Mouse (Mus musculus) midbrain, embryonic 10.5 days (tissue): ENCODE results near the gene Gnl3. TPM values are rescaled to one million over a fixed set of nuclear protein-coding genes. Genes with fewer than 3 reads are reported as not detected.
A peak's percentile ranks its signal among the peaks of the same experiment; 100 is the strongest.

ENCODE experiments used
- DNase-seq: peaks from one replicate; pipeline ENCODE4 v3.0.0-alpha.2; 2017; ENCODE audit warnings: low spot score
- H3K27ac ChIP-seq: fragments of 300-500 bp; sonication (generic); replicated peaks from 2 replicates; pipeline ENCODE4 v1.5.1; 2016; ENCODE audit warnings: mild to moderate bottlenecking
- H3K27me3 ChIP-seq: fragments of 300-500 bp; sonication (generic); 2 replicates; pipeline ENCODE4 v1.6.1; 2016; ENCODE audit warnings: low read depth, mild to moderate bottlenecking; ENCODE audit not compliant: poor library complexity, severe bottlenecking
- H3K36me3 ChIP-seq: fragments of 300-500 bp; sonication (generic); 2 replicates; pipeline ENCODE4 v1.6.1; 2016; ENCODE audit warnings: mild to moderate bottlenecking, moderate library complexity
- H3K4me1 ChIP-seq: fragments of 300-500 bp; sonication (generic); 2 replicates; pipeline ENCODE4 v1.6.1; 2016
- H3K4me3 ChIP-seq: fragments of 300-500 bp; sonication (generic); 2 replicates; pipeline ENCODE4 v1.5.1; 2016; ENCODE audit warnings: mild to moderate bottlenecking, moderate library complexity
- H3K9me3 ChIP-seq: fragments of 300-500 bp; sonication (generic); replicated peaks from 2 replicates; pipeline ENCODE4 v1.6.1; 2016; ENCODE audit warnings: mild to moderate bottlenecking
- WGBS: fragments of 180-500 bp; shearing (Covaris S2); methylation state at CpG from one replicate; pipeline ENCODE4 v1.1.7; 2016; 5-methylcytosine and 5-hydroxymethylcytosine counted together
- polyA plus RNA-seq: library from polyadenylated mRNA; unstranded; fragments of >200 nt; fragmentation: Nextera tagmentation; extraction: Ambion mirVana; gene quantifications from 2 replicates; pipeline ENCODE4 v1.2.1, GENCODE M21; 2016

The Gnl3 gene
- polyA plus RNA-seq, 1 experiment from 2014 or later = 121 TPM

DNA sequence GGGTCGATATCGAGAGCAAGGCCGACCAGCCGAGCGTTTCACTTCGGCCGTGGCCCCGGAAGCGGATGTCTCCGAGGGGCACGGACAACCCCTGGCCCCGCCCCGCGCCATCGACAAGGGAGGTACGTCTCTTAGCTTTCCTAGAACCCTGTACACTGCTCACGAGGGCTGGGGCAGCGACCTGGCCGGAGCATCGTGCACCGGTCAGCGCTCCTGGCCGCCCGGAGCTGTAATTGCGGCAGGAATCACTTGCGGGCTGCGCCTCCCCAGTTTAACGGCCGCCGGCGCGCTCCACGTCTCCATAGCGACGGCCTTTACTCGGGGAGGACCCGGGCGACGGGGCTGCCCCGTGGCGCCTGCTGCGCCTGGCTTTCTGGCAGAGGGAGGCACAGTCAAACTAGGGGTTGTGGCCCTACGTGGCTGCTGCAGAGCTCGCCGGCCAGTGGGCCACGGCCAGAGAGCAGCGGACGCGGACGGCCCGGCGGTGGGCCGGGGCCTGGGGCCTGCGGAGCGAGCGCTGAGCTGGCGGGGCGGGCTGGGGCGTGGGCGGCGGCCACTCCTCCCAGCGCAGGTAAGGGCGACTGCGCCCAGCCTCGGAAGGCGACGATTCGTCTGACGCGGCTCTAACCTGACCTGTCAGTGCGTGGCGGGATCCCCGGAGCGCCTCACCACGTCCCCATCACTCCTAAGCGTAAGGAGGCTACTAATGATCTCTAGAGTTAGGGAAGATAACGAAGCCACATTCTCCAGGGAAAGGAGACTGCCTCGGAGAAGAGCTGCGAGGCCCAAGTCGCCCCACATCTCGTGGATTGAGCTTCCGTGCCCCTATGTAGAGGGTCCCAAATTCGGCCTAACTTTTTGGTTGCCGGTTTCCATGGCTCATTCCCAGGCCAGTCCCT lies 17.4 kb downstream of the Gnl3 start, which contains the start of the genes Glt8d1 and Spcs1:
Glt8d1 (plus strand) TSS at position 94 of the 899 bp plus-strand sequence.
Spcs1 (minus strand) TSS at position 366 of the 899 bp plus-strand sequence.
- Histone ChIP-seq H3K36me3 (peaks cover 28% of the 10 kb centered on the region), H3K27me3 (no peaks in the 10 kb centered on the region), H3K4me1 (peaks cover 21% of the 10 kb centered on the region), H3K27ac (peak within 1 kb of the TSS; percentile 93), H3K9me3 (no peaks in the 10 kb centered on the region), H3K4me3 (peak within 1 kb of the TSS; percentile 98)
- WGBS = under 1% methylated on average over 81 of the region's 84 CpGs
- DNase-seq = peak; percentile 88

DNA sequence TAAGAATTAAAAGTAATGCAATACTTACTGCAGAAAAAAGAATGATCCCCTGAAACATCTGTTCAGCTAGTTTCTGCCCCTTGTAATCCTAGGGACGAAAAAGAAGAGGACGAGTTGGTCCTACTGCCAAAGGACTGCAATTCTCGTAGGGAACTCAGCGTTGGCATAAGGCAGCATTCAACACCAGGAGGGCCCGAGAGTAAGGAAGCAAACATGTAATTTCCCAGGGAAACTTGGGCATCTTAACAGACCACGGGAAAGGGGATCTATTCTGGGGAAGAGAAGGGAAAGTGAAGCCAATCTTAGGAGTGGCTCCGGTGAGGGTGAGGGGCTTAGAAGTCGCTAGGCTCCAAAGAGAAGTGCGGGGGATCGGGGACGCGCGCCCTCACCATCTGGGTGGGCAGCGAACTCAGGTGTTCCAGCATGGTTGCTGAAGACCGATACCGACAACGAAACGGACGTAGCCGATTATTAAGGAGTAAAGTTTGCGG lies 18.1 kb downstream of the Gnl3 start:
- no peak for DNase-seq
- H3K4me3 ChIP-seq = peak overlapping the region; percentile 98
- WGBS = under 1% methylated on average over 21 of the region's 21 CpGs
- H3K4me1 ChIP-seq = peaks cover 21% of the 10 kb centered on the region
- H3K36me3 ChIP-seq = peaks cover 24% of the 10 kb centered on the region
- no peaks in the 10 kb centered on the region for H3K27me3 ChIP-seq
- peak overlapping the region; percentile 93 for H3K27ac ChIP-seq
- H3K9me3 ChIP-seq = no peaks in the 10 kb centered on the region

DNA sequence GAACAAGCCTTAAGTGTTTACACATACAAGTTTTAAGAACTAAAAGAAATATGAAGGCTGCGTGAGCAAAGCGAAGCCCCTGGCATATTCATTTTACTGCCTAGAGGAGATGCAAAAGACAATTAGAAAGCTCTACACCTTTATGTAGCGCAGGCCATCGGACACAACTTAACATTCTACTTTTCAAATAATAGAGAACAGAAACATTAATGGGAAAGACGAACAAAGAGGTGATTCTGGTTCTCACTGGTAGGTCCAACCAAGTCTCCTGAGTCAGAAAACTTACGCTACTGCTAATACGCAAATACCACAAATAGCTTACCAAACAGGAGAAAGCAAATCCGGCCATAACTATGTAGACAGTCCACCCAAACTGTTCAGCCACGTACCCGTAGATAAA lies 18.6 kb downstream of the Gnl3 start:
- 68% methylated on average over 10 of the region's 10 CpGs for WGBS
- no peak for DNase-seq
- Histone ChIP-seq H3K36me3 (peaks cover 24% of the 10 kb centered on the region), H3K4me3 (peak overlapping the region; percentile 98), H3K4me1 (peaks cover 21% of the 10 kb centered on the region), H3K27me3 (no peaks in the 10 kb centered on the region), H3K27ac (peak overlapping the region; percentile 93), H3K9me3 (no peaks in the 10 kb centered on the region)

DNA sequence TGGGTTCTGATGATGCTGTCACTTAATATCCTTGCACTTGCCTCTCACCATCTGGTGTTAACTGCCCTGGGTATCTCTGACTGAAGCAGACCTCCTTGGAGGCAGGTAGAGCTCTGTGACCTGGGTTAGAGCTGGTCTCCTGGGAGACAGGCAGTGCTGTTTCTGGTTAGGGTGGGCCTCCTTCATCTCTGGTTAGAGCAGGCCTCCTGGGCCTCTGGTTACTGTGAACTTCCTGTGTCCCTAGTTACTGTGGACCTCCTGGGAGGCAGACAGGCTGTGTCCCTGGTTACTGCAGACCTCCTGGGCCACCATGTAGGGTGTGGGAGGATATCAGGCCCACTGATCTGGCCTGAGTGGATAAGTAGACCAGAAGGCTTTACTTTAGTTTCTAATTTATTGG lies 22.5 kb downstream of the Gnl3 start:
- Histone ChIP-seq H3K9me3 (no peaks in the 10 kb centered on the region), H3K4me3 (no peak overlapping the region), H3K27me3 (no peaks in the 10 kb centered on the region), H3K4me1 (peaks cover 10% of the 10 kb centered on the region), H3K27ac (no peak overlapping the region), H3K36me3 (peaks cover 24% of the 10 kb centered on the region)
- DNase-seq = no peak

DNA sequence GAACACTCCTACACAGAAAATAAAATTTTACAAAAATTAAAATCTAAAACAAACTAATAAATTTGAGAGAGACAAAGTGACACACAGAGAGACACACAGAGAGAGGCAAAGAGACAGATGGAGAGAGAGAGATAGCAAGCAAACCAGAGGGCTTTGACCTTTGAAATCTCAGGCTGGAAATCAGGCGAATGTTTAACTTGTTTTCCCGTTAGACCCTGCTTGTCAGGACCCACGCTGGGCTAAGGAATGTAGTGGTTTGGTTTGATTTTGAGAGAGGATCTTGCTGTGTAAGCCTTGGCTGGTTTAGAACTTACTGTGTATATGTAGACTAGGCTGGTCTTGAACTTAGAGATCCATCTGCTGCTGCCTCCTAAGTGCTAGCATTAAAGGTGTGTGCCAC lies 42.7 kb downstream of the Gnl3 start:
- no peaks in the 10 kb centered on the region for H3K9me3 ChIP-seq
- no peak for DNase-seq
- H3K4me1 ChIP-seq = no peaks in the 10 kb centered on the region
- 85% methylated on average over 3 of the region's 3 CpGs for WGBS
- H3K36me3 ChIP-seq = peaks cover 50% of the 10 kb centered on the region
- H3K27ac ChIP-seq = no peak overlapping the region
- H3K4me3 ChIP-seq = no peak overlapping the region
- H3K27me3 ChIP-seq = no peaks in the 10 kb centered on the region

DNA sequence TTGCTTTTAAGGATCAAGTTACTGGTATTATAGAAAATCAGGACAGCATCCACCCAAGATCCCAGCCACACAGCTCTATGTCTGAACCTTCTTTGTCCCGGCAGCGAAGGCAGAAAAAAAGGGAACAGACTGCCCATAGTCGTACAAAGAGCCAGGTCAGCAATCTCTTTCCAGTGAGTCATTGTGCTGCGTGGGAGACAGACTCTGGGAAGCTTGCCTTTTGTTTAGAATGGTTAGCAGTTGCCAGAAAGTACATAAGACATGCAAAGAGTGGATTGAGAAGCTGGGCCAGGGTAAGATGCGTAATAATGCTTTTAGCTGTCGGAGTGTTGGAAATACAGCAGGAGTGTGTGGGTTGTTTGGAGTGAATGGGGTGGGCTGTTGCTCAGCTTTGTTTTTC lies 44.7 kb downstream of the Gnl3 start:
- H3K36me3 ChIP-seq = peaks cover 52% of the 10 kb centered on the region
- no peak for DNase-seq
- H3K27ac ChIP-seq = peak overlapping the region; percentile 42; the same call in 1 of the 2 replicates
- H3K4me3 ChIP-seq = no peak overlapping the region
- no peaks in the 10 kb centered on the region for H3K27me3 ChIP-seq
- WGBS = 78% methylated on average over 6 of the region's 6 CpGs
- H3K4me1 ChIP-seq = no peaks in the 10 kb centered on the region
- no peaks in the 10 kb centered on the region for H3K9me3 ChIP-seq

Other genes starting within 250 kb of the Gnl3 start
- gene Tmem110, start 193.6 kb downstream of the Gnl3 start, polyA plus RNA-seq = 20.3 and 24.4 TPM in 2 replicates
- gene Mustn1, start 140.0 kb downstream of the Gnl3 start, polyA plus RNA-seq = 0.19 and 0.46 TPM in 2 replicates
- gene Itih4, start 132.7 kb downstream of the Gnl3 start, polyA plus RNA-seq = not detected in 2 replicates
- gene Itih3, start 95.4 kb downstream of the Gnl3 start, polyA plus RNA-seq = 0.53 and 0.59 TPM in 2 replicates
- not detected in 2 replicates for gene Itih1, start 75.9 kb downstream of the Gnl3 start, polyA plus RNA-seq
- 22.7 and 24.7 TPM in 2 replicates for gene Nek4, start 67.8 kb downstream of the Gnl3 start, polyA plus RNA-seq
- gene Glt8d1, start 17.8 kb downstream of the Gnl3 start, polyA plus RNA-seq = 52.4 and 53.8 TPM in 2 replicates
- 274 and 277 TPM in 2 replicates for gene Spcs1, start 17.5 kb downstream of the Gnl3 start, polyA plus RNA-seq
- 158 and 170 TPM in 2 replicates for gene Pbrm1, start within 50 bp of the Gnl3 start, polyA plus RNA-seq
- gene Smim4, start 109.8 kb upstream of the Gnl3 start, polyA plus RNA-seq = 63.1 and 64.3 TPM in 2 replicates
- gene Nt5dc2, start 111.9 kb upstream of the Gnl3 start, polyA plus RNA-seq = 543 and 572 TPM in 2 replicates
- gene Stab1, start 149.5 kb upstream of the Gnl3 start, polyA plus RNA-seq = 18.0 and 23.7 TPM in 2 replicates
- 0.80 and 1.1 TPM in 2 replicates for gene Tnnc1, start 189.2 kb upstream of the Gnl3 start, polyA plus RNA-seq
- 391 and 448 TPM in 2 replicates for gene Nisch, start 197.8 kb upstream of the Gnl3 start, polyA plus RNA-seq
- 0.51 and 1.0 TPM in 2 replicates for gene Sema3g, start 198.7 kb upstream of the Gnl3 start, polyA plus RNA-seq
- gene Phf7, start 232.2 kb upstream of the Gnl3 start, polyA plus RNA-seq = 13.4 and 13.5 TPM in 2 replicates
- gene Bap1, start 232.3 kb upstream of the Gnl3 start, polyA plus RNA-seq = 136 and 151 TPM in 2 replicates